Mouse (Mus musculus) liver, embryonic 14.5 days (tissue): ENCODE data around the gene Snx11.

ENCODE experiments used
- CTCF ChIP-seq: IDR thresholded peaks from 2 replicates; pipeline ENCODE4 v1.5.1; 2016; ENCODE audit warnings: antibody characterized with exemption, low read depth, control low read depth
- EP300 ChIP-seq: IDR thresholded peaks from 2 replicates; pipeline ENCODE4 v1.6.1; 2016; ENCODE audit warnings: antibody characterized with exemption, low read depth

DNA sequence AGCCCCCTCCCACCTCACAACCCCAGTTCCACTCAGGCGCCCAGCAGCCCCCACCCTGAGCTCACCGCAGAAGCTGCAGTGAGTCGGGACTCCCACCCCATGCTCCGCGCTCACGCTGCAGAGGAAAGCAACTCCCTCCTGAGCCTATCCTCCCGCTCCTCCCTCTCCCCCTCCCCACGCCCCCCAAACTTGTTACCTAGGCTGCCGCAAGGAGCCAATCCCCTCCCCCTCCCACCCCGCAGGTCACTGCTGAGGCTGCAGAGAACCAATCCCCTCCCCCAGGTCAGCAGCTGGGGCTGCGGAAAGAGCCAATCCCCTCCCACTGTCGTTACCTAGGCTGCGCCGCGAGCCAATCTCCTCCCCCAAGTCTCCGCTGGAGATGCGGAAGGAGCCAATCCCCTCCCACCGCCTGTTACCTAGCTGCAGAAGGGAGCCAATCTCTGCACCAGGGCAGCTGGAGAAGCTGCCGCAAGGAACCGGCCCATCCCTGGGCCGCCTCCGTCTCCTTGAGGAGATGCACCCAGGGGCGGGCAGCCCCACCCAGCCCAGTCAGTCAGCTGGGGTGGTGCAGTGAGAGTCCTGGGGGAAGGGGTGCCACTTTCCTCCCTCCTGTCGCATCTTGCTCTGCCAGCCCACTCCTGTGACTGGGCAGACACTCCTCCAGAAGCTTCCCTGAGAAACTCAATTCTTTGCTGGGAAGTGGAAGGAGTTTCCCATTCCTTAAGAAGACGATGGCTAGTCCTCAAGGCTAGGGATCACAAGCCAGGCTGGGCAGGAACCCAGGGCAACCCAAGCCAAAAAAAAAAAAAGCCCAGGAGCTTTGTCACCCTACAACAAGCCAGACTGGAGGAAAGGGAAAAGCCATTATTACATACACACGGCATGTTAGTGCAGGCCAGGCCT lies 46.8 kb upstream of the Snx11 start:
- TF ChIP-seq CTCF (no peak), EP300 (no peak)
